Mouse (Mus musculus) left cerebral cortex, adult 9 months (tissue): ENCODE data around the gene Bcas1.
"Not testable (repeated sequence)": the region's sequence is repeated elsewhere in the genome, so short reads cannot be mapped to it uniquely, and the experiment has no call there.

Experiments used
- DNase-seq, 2 experiments: peaks; one replicate each; pipeline ENCODE4 v3.0.0; 2022; ENCODE audit warnings: low spot score in 2 of 2

Gene Bcas1

DNA sequence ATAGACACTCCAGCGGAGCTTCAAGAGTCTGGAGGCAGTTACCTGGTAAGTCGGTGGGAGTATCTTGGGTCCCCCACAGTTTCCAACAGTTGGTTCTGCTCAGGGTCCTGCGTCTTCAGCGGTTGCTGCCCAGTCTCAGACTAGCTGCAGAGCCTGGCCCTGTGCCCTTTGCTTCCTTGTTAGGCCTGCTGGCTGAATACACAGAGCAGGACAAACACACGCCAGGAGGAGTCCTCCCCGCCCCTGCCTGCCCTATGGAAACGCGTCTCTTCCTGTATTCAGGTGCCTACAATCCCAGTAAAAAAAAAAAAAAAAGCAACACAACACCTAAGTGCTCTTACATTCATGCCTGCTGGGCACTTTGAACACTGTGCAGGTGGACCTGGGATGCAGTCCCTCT, at the start of gene Bcas1:
Gene Bcas1 (minus strand): TSS at position 142 of the 400 bp plus-strand sequence.
- no peak for DNase-seq

DNA sequence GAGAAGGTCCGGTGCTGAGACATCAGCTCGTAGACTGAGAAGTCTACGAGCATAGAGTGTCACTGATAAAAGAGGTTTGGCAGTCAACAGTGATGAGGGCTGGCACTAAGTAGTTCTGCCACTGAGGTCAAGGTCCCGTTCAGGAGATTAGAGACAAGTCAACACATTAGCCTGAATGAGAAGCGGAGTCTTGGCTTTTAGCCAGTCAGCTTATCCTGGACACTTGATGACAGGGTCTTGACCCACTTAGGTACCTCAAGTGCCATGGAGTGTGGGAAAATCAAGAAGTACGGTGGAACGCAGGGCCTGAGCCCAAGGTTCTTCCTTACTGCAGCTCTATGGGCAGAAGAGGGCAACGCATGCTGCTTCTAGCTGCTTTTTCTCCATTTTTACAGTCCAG, 49.0 kb upstream of the Bcas1 start:
- DNase-seq = no peak

GRCm38 (mm10) chr2:170476215-170476614, 48.6 kb upstream of the Bcas1 start:
- no peak for DNase-seq

DNA sequence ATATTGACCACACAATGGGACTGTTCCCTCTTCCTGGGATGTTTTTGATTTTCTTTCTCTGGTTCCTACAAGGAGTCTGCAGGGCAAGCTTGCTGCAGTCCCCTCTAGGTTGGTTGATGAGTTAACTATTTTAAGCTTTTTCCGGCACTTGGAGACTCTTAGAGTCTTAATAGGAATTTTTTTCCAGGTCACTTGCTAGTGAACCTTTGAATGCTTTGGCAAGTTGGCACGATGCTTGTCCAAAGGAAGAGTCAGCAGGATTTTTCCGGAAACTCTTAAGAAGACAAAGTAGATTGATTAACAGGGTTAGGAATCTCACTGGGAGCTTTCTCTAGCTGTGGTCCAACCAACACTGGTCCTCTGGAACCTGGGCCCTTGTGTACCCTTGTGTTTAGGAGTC, 47.5 kb upstream of the Bcas1 start:
- DNase-seq = no peak

DNA sequence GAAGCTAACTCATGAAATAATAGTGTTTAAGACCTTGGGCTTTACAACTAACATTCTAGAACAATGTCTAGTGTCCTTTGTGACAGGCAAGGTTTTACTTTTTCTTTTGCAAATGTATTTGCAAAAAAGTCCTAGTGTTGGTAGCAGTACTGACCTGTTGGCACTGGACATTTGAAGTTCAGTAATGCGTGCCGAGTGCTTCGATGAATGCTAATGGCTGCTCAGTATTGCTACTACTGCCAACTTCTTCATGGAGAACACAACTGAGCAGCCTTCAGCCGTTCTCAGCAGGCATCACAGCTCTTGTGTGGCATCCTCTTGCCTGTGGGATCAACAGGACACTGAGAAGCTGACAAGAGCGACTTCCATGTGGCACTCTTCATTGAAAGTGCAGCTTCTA, 46.5 kb upstream of the Bcas1 start:
- no peak for DNase-seq

DNA sequence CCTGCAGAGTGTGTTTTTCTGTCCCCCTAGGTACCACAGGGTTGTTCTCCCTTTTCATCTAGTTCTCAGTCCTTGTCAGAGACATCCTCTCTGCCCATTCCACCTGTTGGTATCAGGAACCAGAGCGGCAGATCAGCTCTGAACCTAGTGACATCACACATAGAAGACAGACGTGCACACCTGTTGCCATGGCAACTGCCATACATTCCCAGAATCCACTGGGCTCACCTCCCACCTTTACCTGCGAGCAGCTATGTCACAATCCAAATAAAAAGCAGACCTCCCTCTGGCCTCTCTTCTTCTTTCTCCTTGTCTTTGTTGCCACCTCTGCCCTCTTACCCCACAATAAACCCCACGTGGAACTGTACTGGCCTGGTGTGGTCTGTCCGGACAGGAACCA, 42.9 kb upstream of the Bcas1 start:
- no peak for DNase-seq

GRCm38 (mm10) chr2:170469616-170470308, 42.1 kb upstream of the Bcas1 start:
- peak in 1 of 2 experiments; percentile 62 for DNase-seq

DNA sequence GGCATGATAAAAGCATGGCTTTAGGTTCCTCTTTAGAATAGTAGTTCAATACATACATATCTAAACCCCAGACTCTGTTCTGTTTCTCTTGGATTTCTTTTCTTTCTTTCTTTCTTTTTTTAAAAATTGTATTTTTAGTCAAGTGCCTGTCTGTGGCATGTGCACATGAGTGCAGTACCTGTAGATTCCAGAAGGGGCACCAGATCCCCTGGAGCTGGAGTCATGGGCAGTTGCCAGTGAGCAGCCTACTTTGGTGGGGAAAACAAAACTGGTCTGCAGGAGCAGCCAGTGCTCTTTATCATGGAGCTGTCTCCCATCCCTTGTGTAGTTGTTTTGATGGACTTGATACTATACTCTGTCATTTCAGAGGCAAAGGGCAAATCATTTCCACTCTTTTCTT, 40.4 kb upstream of the Bcas1 start:
- DNase-seq = no peak

- no peak for DNase-seq
Measured at GRCm38 (mm10) chr2:170464817-170465216, 37.2 kb upstream of the Bcas1 start.

GRCm38 (mm10) chr2:170461652-170462051, 34.0 kb upstream of the Bcas1 start:
- no peak for DNase-seq

DNA sequence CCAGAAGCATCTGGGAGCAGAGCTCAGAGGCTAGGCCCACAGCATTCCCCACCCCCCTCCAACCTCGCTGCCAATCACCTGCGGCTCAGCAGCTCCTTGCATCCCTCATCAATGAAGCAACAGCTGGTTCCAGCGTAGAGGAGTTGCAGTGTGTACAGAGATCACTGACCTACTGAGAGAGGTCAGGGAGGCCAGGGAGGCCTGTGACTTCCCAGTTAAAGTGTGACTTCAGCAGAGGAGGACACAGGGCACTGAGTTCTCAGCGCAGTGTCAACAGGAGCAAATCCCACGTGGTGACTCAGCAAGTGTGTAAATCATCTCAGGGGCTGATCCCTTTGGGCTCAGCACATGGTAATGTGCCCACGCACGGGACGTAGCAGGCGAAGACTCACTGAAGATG, 32.2 kb upstream of the Bcas1 start:
- no peak for DNase-seq

DNA sequence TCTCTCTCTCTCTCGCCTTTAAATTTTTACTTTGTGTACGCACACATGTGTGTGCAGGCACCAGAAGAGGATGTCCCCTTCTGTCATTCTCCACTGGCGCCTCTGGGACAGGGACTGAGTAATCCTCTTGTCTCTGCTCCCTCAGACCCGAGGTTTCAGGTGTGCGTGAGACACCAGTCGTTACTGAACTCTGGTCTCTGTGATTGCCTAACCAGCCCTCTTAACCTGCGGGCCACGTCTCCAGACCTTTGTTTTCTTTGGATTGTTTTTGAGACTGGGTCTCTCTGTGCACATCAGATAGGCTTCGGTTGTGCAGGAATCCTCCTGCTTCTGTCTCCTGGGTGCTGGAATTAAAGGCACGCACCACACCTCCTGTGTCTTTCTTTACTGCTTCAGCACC, 31.5 kb upstream of the Bcas1 start:
- no peak for DNase-seq

DNA sequence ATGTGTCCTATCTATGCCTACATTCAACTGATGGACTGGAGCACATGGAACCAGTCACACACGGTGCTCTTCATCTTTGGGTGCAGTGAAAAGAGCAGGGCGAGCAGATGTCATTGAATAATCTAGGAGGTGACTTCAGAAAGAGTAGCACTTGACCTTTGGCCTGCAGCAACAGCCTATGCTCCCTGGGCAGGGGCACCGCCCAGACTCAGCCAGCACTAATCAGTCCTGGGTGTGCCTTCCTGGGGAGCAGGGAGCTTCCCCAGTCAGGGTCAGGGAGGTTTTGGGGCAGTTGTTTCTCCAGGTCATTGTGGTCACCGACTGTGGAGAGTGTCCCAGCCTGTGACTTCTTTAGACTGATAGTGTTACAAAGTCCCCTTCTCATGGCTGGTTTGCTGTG, 26.2 kb upstream of the Bcas1 start:
- not testable (repeated sequence) for DNase-seq

DNA sequence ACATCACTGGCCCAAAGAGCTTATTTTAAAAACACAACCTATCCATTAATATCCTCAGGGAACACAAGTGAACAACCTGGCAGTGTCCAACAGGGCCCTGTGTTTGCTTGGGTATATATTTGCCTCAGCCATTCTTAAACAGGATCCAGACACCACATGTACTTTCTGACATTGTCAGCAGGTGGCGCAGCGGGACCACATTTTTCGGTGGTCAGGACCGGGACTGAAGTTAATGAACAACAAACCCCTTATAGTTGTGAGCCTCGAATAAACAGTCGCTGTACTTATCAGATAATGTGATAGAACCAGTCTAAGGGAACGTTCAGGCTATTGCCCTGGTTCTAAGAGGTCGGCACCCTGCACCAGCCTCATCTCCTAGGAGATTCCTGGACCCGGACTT, 23.3 kb upstream of the Bcas1 start:
- DNase-seq = peak in 1 of 2 experiments; percentile 80

DNA sequence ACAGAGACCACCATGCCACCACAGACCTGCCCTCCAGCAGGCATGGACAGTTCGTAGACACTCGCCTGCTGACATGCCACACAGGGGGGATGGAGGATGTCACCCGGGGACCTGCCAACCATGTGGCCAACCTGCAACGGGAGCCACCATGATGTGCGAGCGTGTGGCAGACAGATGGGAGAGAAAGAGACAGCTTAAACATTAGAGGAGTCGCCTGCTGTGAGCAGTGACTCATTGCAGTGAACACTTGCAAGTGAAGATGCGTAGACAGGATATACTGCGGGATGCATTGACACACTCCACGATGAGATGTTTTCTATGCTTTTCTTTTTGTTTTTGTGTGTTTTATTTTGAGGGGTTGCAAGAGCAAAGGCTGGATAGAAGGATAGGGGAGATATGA, 20.0 kb upstream of the Bcas1 start:
- DNase-seq = peak in 1 of 2 experiments; percentile 22

DNA sequence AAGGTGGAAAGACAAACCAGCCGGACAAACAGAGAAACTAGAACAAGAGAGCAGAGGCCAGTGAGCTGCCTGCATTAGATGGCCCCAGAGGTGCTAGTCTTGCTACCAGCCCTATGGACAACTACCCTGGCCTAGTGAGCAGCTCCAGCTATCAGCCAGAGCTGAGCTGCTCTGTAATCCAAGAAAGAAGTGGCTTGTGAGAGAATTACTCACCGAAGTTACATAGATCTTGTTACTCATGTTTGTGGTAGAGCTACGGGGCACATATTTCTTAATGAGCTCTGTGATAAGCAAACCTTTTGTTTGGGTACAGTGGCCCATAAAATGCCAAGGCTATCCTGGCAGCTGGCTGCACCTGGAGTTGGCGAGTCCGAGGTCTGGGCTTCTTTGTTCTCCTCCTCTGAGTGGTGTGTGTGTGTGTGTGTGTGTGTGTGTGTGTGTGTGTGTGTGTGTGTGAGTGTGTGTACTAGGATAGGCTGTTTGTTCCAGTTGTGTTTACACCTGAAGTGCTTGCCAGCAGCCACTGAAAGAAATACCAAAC, 19.3 kb upstream of the Bcas1 start:
- no peak for DNase-seq

GRCm38 (mm10) chr2:170445861-170446260, 18.2 kb upstream of the Bcas1 start:
- DNase-seq = peak in 1 of 2 experiments; percentile 6

DNA sequence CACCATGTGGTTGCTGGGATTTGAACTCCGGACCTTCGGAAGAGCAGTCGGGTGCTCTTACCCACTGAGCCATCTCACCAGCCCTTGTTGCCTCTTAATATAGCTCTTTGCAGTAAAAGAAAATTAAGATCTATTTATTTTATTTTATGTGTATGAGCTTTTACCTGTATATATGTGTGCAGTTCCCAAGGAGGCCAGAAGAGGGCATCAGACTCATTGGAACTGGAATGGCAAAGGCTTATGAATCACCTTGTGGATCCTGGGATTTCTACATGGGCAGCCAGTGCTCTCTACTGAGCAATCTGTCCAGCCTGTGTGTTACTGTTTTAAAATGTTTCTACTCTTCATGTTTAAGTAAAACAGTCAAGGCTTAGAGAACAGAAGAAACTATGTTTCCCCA, 14.9 kb upstream of the Bcas1 start:
- peak in 1 of 2 experiments; percentile 14 for DNase-seq

- DNase-seq = no peak
Measured at GRCm38 (mm10) chr2:170438782-170439181, 11.1 kb upstream of the Bcas1 start.

DNA sequence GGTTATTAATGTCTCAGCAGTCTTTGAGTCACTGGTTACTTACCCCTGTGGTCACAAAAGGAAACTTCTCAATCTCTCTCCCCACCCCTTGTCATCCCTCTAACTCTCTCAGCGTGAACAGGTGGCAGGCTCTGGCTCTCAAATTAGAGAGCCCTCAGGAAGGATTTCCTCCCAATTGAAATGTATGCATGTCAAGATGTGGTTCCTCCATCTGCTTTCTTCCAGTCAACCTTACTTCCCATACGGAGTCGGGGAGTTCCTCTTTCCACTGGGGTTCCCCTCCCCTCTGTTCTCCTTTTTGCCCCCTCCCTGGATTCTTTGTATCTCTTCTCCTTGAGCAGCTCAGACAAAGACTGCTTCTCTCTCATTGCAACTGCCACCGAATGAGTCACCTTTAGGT, 8.6 kb upstream of the Bcas1 start:
- no peak for DNase-seq

- DNase-seq = no peak
Measured at GRCm38 (mm10) chr2:170432152-170432551, 4.5 kb upstream of the Bcas1 start.

DNA sequence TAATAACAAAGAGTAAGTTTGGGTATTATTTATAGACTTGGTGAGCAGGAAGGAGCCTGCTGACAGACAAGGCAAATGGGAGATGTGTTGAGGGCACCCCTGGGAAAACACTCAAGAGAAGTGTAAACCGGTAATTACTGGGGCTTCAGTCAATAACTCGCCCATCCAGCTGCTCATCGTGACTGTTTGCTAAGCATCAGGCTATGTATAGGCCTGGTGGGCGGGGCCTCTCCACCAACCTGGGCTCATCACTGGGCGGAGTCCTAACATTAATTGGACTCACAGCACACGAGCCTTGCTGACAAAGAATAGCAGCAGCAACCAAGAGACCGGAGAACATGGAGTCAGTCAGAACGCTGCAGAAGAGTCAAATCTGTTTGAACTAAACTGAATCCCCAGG, 1.3 kb upstream of the Bcas1 start:
- DNase-seq = no peak

DNA sequence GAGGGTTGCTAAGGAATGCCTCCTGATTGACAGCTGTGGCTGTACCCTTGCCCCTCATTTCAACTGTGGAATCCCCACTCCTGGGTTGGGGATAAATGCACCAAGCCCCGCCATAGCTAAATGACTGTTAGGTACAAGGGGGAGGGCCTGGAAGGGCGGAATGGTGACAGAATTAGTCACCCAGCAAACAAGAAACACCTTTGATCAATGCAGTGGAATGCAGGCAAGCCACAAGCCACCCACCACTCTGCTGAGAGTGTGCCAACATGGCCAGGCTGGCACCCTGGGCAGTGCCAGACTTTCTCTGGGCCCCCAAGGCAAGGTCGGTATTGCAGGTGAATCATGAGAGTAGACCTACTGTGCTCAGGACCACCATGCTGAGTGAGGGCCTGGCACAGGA, 3.5 kb downstream of the Bcas1 start:
- no peak for DNase-seq

- DNase-seq = no peak
Measured at GRCm38 (mm10) chr2:170421924-170422323, 5.7 kb downstream of the Bcas1 start.
